Mouse (Mus musculus) heart, adult 2 months (tissue): Measurements from ENCODE around the gene Olfr103. TPM values are rescaled to one million over a fixed set of nuclear protein-coding genes. Genes with fewer than 3 reads are reported as not detected.

Source experiments
- DNase-seq, 2 experiments: peaks; one replicate each; pipeline ENCODE4 v3.0.0; 2021
- H3K27ac ChIP-seq: fragments of 200-600 bp; 2 replicates; pipeline ENCODE4 v1.8.1; 2022
- H3K27me3 ChIP-seq: fragments of 200-500 bp; 2 replicates; pipeline ENCODE4 v1.6.1; 2012; ENCODE audit warnings: mild to moderate bottlenecking, low read length, inconsistent platforms, mixed read lengths; ENCODE audit not compliant: control insufficient read depth, insufficient read depth
- H3K36me3 ChIP-seq: fragments of 200-500 bp; 2 replicates; pipeline ENCODE4 v1.6.1; 2012; ENCODE audit warnings: low read length, inconsistent platforms; ENCODE audit not compliant: control insufficient read depth, insufficient read depth
- H3K4me1 ChIP-seq: fragments of 200-500 bp; 2 replicates; pipeline ENCODE4 v1.6.1; 2011; ENCODE audit warnings: low read length; ENCODE audit not compliant: control insufficient read depth, insufficient read depth
- H3K4me3 ChIP-seq: fragments of 200-600 bp; 2 replicates; pipeline ENCODE4 v1.8.1; 2022
- H3K79me2 ChIP-seq: fragments of 200-500 bp; replicated peaks from 2 replicates; pipeline ENCODE4 v1.6.1; 2012; ENCODE audit warnings: mild to moderate bottlenecking, inconsistent platforms, low read length, moderate library complexity, mixed read lengths; ENCODE audit not compliant: control insufficient read depth, insufficient read depth
- H3K9ac ChIP-seq: fragments of 200-500 bp; 2 replicates; pipeline ENCODE4 v1.6.1; 2012; ENCODE audit warnings: low read depth, mild to moderate bottlenecking, control low read depth, inconsistent platforms, low read length, mixed read lengths
- CTCF ChIP-seq: fragments of 200-600 bp; IDR thresholded peaks from 2 replicates; pipeline ENCODE4 v1.8.1; 2022; ENCODE audit warnings: antibody characterized with exemption, mild to moderate bottlenecking, moderate library complexity
- EP300 ChIP-seq: fragments of 200-500 bp; IDR thresholded peaks from 2 replicates; pipeline ENCODE4 v1.6.1; 2011; ENCODE audit warnings: low read depth, low read length, control low read depth; ENCODE audit not compliant: insufficient read depth
- POLR2A ChIP-seq: fragments of 200-500 bp; IDR thresholded peaks from 2 replicates; pipeline ENCODE4 v1.6.1; 2011; ENCODE audit warnings: mild to moderate bottlenecking, low read depth, low read length, control low read depth; ENCODE audit not compliant: insufficient read depth
- WGBS: fragments of 180-500 bp; shearing (Covaris S2); methylation state at CpG from one replicate; pipeline ENCODE4 v1.1.7; 2018; 5-methylcytosine and 5-hydroxymethylcytosine counted together
- intact Hi-C: fragments of 180-260 bp; cut with DNase I; formaldehyde crosslinking; loops from one replicate; pipeline ENCODE4 v1.15.1; 2025
- long read RNA-seq: library from polyadenylated mRNA; stranded (forward); transcript quantifications from one replicate; pipeline ENCODE4 v2.0.0, GENCODE M21; 2021
- polyA plus RNA-seq: library from polyadenylated mRNA; depleted of rRNA; stranded (reverse); fragments of >200 nt; gene quantifications from 2 replicates; pipeline ENCODE4 v1.2.3, GENCODE M21; 2012; rRNA removed
- total RNA-seq, 2 experiments: library from RNA; stranded (reverse); gene quantifications; 2 replicates each; pipeline ENCODE4 v1.2.3; 2021

Gene Olfr103
- total RNA-seq, result not detected
- not detected in 2 replicates for polyA plus RNA-seq
- long read RNA-seq, result 0 reads

- H3K36me3 ChIP-seq, result no peaks in the 10 kb centered on the region
- no peak for DNase-seq
- no peak for TF ChIP-seq CTCF
- TF ChIP-seq EP300, result no peak
- no peak for TF ChIP-seq POLR2A
- H3K4me1 ChIP-seq, result no peaks in the 10 kb centered on the region
- H3K9ac ChIP-seq, result no peak within 1 kb of the TSS
- H3K27ac ChIP-seq, result no peak within 1 kb of the TSS
- H3K27me3 ChIP-seq, result no peaks in the 10 kb centered on the region
- no peaks in the 10 kb centered on the region for H3K79me2 ChIP-seq
- intact Hi-C loops, result no loop called here
- H3K4me3 ChIP-seq, result no peak within 1 kb of the TSS
- WGBS, result 83% methylated on average over 2 of the region's 2 CpGs
These were observed at the start of gene Olfr103 for GRCm38 (mm10) chr17:37339598-37339997. Olfr103 (minus strand) TSS chr17:37339698.

- Histone ChIP-seq H3K9ac (no peak within 1 kb of the TSS), H3K79me2 (no peaks in the 10 kb centered on the region), H3K4me3 (no peak within 1 kb of the TSS), H3K36me3 (no peaks in the 10 kb centered on the region), H3K27ac (no peak within 1 kb of the TSS), H3K27me3 (no peaks in the 10 kb centered on the region), H3K4me1 (no peaks in the 10 kb centered on the region)
- intact Hi-C loops, result no loop called here
- no peak for DNase-seq
- no peak for TF ChIP-seq POLR2A
- TF ChIP-seq CTCF, result no peak
- TF ChIP-seq EP300, result no peak
These were observed 39.2 kb upstream of the Olfr103 start, which contains the start of gene Olfr105-ps for GRCm38 (mm10) chr17:37378733-37379132. Olfr105-ps (plus strand) TSS chr17:37379033.

- TF ChIP-seq POLR2A, result no peak
- TF ChIP-seq EP300, result no peak
- no peak for TF ChIP-seq CTCF
These were observed 19.8 kb upstream of the Olfr103 start, which contains the start of gene Olfr104-ps for GRCm38 (mm10) chr17:37359282-37359681. Olfr104-ps (plus strand) TSS chr17:37359582.

GRCm38 (mm10) chr17:37316954-37317353, 22.5 kb downstream of the Olfr103 start, which contains the start of gene Olfr102:
Olfr102 (minus strand) TSS chr17:37317054.
- H3K36me3 ChIP-seq, result no peaks in the 10 kb centered on the region
- no peaks in the 10 kb centered on the region for H3K4me1 ChIP-seq
- intact Hi-C loops, result no loop called here
- H3K27me3 ChIP-seq, result no peaks in the 10 kb centered on the region
- H3K9ac ChIP-seq, result no peak within 1 kb of the TSS
- no peak for TF ChIP-seq EP300
- TF ChIP-seq CTCF, result no peak
- no peak for TF ChIP-seq POLR2A
- H3K79me2 ChIP-seq, result no peaks in the 10 kb centered on the region
- DNase-seq, result no peak
- no peak within 1 kb of the TSS for H3K27ac ChIP-seq
- no peak within 1 kb of the TSS for H3K4me3 ChIP-seq

More at GRCm38 (mm10) chr17:37359282-37359681, 19.8 kb upstream of the Olfr103 start, which contains the start of gene Olfr104-ps:
- Histone ChIP-seq H3K9ac (no peak within 1 kb of the TSS), H3K4me3 (no peak within 1 kb of the TSS), H3K79me2 (no peaks in the 10 kb centered on the region), H3K27ac (no peak within 1 kb of the TSS), H3K27me3 (no peaks in the 10 kb centered on the region), H3K36me3 (no peaks in the 10 kb centered on the region), H3K4me1 (no peaks in the 10 kb centered on the region)
- DNase-seq, result no peak
- intact Hi-C loops, result no loop called here

GRCm38 (mm10) chr17:37310146-37310699, 29.3 kb downstream of the Olfr103 start:
- TF ChIP-seq POLR2A (no peak), CTCF (no peak), EP300 (no peak)
- Histone ChIP-seq H3K79me2 (no peaks in the 10 kb centered on the region), H3K36me3 (no peaks in the 10 kb centered on the region), H3K9ac (no peak overlapping the region), H3K4me1 (no peaks in the 10 kb centered on the region), H3K27ac (no peak overlapping the region), H3K4me3 (no peak overlapping the region), H3K27me3 (no peaks in the 10 kb centered on the region)
- DNase-seq, result no peak
- 35% methylated on average over 2 of the region's 2 CpGs for WGBS
- intact Hi-C loops, result no loop called here

- intact Hi-C loops, result no loop called here
- TF ChIP-seq POLR2A (no peak), EP300 (no peak), CTCF (peak; percentile 23; the same call in 1 of the 2 replicates)
- no peak overlapping the region for H3K4me3 ChIP-seq
- no peaks in the 10 kb centered on the region for H3K27me3 ChIP-seq
- no peak for DNase-seq
- no peaks in the 10 kb centered on the region for H3K79me2 ChIP-seq
- H3K27ac ChIP-seq, result no peak overlapping the region
- no peak overlapping the region for H3K9ac ChIP-seq
- H3K36me3 ChIP-seq, result no peaks in the 10 kb centered on the region
- H3K4me1 ChIP-seq, result no peaks in the 10 kb centered on the region
- WGBS, result 28% methylated on average over 4 of the region's 4 CpGs
These were observed 31.0 kb downstream of the Olfr103 start for GRCm38 (mm10) chr17:37308483-37308882.
